Mouse (Mus musculus) brain, embryonic 14.5 days (tissue): ENCODE data around the gene Cela3b. TPM values are rescaled to one million over a fixed set of nuclear protein-coding genes. Genes with fewer than 3 reads are reported as not detected.
"Not testable (repeated sequence)": the region's sequence is repeated elsewhere in the genome, so short reads cannot be mapped to it uniquely, and the experiment has no call there.

ENCODE experiments used
- DNase-seq: peaks from one replicate; pipeline ENCODE4 v3.0.0-alpha.2; 2011; ENCODE audit warnings: low read depth
- CTCF ChIP-seq: fragments of 200-500 bp; IDR thresholded peaks from 2 replicates; pipeline ENCODE4 v1.5.1; 2012; ENCODE audit warnings: inconsistent platforms, mild to moderate bottlenecking, moderate library complexity, borderline replicate concordance; ENCODE audit not compliant: insufficient read depth, insufficient read length; ENCODE audit errors: extremely low read depth
- POLR2A ChIP-seq: fragments of 200-500 bp; IDR thresholded peaks from 2 replicates; pipeline ENCODE4 v1.6.1; 2012; ENCODE audit warnings: mild to moderate bottlenecking, inconsistent platforms, borderline replicate concordance; ENCODE audit not compliant: poor library complexity, insufficient read depth, insufficient read length, severe bottlenecking; ENCODE audit errors: extremely low read depth
- polyA plus RNA-seq: library from polyadenylated mRNA; depleted of rRNA; stranded (reverse); fragments of >200 nt; gene quantifications from 2 replicates; pipeline ENCODE4 v1.2.3, GENCODE M21; 2012

Cela3b gene
- polyA plus RNA-seq, 1 experiment, result not detected

- no peak for DNase-seq
- no peak for TF ChIP-seq CTCF
- no peak for TF ChIP-seq POLR2A
These were observed 17.2 kb upstream of the Cela3b start for GRCm38 (mm10) chr4:137447363-137448196.

- no peak for TF ChIP-seq POLR2A
- no peak for TF ChIP-seq CTCF
- DNase-seq, result no peak
These were observed 15.5 kb upstream of the Cela3b start for GRCm38 (mm10) chr4:137445881-137446280.

DNA sequence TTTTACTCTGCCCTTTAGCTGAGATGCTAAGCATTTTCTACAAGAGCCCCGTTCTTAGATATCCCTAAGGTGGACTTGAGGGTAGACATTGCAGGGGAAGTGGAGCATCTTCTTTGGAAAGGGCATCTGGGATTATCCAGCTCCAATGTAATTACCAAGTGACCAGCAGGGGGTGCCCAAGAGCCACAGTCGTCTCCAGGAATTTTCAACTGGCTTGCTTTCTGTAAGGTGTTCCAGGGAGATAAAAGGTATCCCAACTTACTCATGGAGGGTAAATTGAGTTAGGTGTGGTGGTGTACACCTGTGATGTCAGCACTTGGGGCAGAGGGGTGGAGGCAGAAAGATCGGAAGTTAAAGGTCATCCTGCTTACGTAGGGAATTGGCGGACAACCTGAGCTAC is 13.3 kb upstream of the Cela3b start:
- TF ChIP-seq POLR2A (no peak), CTCF (peak; percentile 90; the same call in 1 of the 2 replicates)
- peak; percentile 76 for DNase-seq

DNA sequence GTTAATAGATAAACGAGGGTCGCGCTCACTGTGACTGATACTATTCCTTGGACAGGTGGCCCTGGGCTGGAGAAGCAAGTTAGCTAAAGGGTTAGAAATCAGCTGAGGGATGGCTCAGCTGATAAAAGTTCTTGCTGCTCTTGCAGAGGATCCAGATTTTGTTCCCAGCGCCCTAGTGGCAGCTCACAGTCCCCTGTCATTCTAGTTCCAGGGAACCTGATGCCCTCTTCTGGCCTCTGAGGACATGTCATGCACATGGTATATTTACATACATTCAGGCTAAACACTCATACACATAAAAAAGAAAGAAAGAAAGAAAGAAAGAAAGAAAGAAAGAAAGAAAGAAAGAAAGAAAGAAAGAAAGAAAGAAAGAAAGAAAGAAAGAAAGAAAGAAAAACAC is 11.0 kb upstream of the Cela3b start:
- TF ChIP-seq CTCF, result no peak
- no peak for TF ChIP-seq POLR2A

DNA sequence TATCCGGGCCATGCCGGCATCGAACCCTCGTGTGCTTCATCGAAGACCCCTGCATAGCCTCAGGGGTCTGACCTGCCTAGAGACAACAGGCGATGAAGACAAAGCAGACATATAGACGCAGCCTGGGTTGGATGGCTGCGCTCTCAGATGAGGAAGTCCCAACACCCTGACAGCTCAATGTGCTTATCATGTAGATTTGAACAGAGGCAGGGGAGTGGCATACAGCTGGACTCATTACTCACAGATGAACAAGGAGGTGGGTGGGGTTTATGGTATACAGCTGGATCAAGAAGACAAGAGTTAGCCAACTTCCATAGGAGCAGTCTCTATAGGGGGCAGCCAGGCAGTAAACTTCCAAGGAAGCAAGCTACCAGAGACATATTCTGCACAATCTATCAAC is 8.5 kb upstream of the Cela3b start:
- DNase-seq, result no peak
- no peak for TF ChIP-seq CTCF
- TF ChIP-seq POLR2A, result no peak

More for the DNA sequence above, 11.0 kb upstream of the Cela3b start:
- no peak for DNase-seq

DNA sequence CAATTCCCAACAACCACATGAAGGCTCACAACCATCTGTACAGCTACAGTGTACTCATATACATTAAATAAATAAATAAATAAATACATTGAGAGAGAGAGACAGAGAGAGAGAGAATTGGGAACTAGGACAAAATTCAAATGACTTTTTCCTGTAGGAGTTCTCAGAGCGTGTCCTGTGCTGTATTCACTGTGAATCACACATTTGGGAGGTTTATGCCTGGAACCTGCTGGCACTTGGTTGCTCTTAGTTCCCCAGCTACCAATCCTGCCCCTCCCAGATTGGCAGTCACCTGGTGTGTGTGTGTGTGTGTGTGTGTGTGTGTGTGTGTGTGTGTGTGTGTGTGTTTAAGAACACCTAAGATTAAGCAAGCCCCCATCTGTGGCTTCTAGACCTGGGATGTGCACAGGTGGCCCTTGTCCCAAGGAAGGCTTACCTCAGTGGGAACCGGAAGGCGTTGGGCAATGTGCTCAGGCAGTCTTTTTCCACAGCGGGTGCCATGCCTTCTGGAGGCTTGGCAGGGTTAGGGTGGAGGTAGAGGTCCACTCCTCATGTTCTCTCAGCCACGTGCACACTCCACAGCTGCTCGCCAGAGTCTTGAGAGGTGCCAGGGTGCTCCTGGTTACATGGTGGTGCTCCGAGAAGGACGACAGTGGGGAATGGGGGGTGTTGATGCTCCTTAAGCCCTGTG is 6.8 kb upstream of the Cela3b start:
- no peak for TF ChIP-seq CTCF
- TF ChIP-seq POLR2A, result no peak
- no peak for DNase-seq

DNA sequence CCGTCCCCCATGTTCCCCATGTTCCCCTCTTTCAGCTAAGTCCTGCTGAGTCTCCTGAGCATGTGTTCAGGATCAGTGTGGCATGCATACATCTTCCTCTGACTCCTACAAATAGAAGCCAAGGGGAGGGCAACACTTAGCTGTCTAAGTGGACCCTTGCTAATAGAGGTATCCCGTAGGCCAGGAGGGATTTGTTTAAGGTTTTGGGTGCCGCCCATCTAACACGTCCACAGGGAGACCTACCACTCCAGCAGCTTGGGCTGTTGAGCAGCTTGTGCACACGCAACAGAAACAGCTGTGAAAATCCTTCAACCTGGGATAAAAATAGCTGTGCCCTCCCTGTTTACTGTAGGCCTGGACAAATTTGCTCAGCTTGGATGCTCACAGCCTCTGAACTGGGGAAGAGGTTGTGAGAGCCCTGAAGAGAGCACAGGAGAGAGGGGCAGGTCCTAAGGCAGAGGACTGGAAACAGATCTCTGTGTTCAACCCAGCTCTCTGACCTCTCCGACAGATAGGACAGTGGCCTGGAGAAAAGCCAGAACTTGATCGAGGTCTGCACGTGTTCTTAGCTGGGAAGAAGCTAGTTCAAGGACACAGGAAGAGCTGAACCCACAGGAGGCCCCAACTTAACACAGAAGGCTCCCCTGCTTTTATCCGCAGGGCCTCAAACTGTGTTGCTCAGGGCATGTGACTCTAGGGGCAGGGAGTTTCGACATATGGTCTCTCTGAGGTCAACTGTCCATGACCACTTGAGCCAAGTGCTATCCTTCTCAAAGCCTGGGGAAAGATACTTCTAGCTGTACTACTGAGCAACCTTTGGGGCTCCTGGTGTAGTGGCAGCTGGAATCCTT is 2.6 kb upstream of the Cela3b start:
- not testable (repeated sequence) for DNase-seq

GRCm38 (mm10) chr4:137417712-137418564 is 12.4 kb downstream of the Cela3b start:
- peak; percentile 16 for DNase-seq

GRCm38 (mm10) chr4:137414936-137415335 is 15.4 kb downstream of the Cela3b start:
- TF ChIP-seq CTCF (no peak), POLR2A (no peak)
- DNase-seq, result no peak

More at GRCm38 (mm10) chr4:137417712-137418564, 12.4 kb downstream of the Cela3b start:
- TF ChIP-seq CTCF (no peak), POLR2A (no peak)

- DNase-seq, result not testable (repeated sequence)
These were observed 18.1 kb downstream of the Cela3b start for GRCm38 (mm10) chr4:137412185-137412709.

DNA sequence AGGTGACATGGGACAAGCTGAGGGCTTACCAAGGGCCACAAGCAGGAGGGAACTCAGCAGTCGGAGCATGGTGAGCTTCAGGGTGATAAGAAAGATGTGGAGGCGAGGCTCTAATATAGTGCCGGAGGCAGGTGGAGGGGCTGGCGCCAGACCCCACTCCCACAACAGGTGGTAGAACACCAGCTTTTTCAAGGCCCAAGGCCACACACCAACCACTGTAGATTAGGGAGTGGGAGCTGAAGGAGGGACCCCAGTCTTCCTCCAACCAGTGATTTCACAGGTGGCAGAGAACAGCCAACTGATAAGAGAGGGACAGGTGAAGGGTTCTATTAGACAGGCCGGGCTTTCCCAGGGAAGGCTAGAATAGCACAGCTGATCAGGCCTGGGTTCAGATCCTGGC is 20.6 kb downstream of the Cela3b start, which contains the start of gene Cela3a:
Gene Cela3a (minus strand): TSS at position 101 of the 400 bp plus-strand sequence.
- TF ChIP-seq POLR2A (no peak), CTCF (no peak)
- DNase-seq, result no peak
